ENCODE assay signal across 14 mouse cellular contexts in the genomic region with DNA sequence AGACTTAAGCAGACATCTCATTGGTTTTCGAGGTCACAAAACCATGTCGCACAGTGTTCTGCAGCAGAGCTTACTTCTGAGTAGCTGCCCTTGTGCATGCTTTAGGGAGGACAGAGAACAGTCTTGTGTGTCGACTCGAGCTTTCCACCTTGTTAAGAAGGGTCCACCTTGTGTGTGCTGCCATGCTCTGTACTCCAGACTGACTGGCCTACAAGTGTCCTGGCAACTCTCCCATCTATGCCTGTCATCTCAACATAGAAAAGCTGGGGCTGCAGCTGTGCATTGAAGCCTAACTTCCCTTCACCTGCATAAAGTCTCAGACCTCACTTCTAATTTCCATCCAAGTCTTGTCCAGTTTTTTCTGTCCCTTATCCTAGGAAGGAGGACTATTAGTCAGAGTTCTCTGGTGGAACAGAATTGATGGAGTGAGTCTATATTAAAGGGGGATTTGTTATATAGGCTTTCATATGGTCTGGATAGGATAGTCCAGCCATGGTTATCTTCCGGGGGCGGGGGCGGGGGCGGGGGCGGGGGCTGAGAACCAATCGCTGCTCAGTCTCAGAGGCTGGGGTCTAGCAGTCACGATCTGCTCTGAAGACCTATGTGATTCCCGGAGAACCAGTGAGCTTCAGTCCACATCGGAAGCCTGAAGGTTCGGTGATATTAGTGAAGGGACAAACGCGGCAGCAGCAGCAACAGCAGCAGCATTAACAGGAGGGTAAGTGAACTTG. TPM values are rescaled to one million over a fixed set of nuclear protein-coding genes. Genes with fewer than 3 reads are reported as not detected.
A peak's percentile ranks its signal among the peaks of the same experiment; 100 is the strongest.
DNase-seq lines count a peak whose midpoint lies in the region; ATAC-seq and TF ChIP-seq lines count a peak whose summit lies in the region.
"Had no signal": no experiment of that assay in that cellular context is flagged by ENCODE, and none has a peak within 500 bp of the region (broad histone marks: within the 10 kb centered on the region; RNA-seq: fewer than 3 reads in every experiment).

No protein-coding gene starts in this region.

- no peak overlapping the region for H3K9ac ChIP-seq in heart, embryonic 11.5 days (ENCODE audit: low read depth, low read length)
- no peak overlapping the region for H3K9ac ChIP-seq in heart, adult 2 months (ENCODE audit: low read depth, low read length)
- H3K9ac ChIP-seq in lung, embryonic 14.5 days = no peak overlapping the region
- no peak overlapping the region for H3K9ac ChIP-seq in lung, postnatal 0 days (replicated peaks; ENCODE audit: low read depth)
- peak overlapping the region; percentile 19; the same call in 1 of the 2 replicates for H3K9ac ChIP-seq in forebrain, embryonic 15.5 days (replicated peaks)
- H3K9ac ChIP-seq in midbrain, embryonic 16.5 days (ENCODE audit: low read depth, low read length) = 0 out of 2 replicates have a peak overlapping the region, but pooled peaks have one; percentile 11
- H3K9ac ChIP-seq: embryonic facial prominence, embryonic 13.5 days; limb, embryonic 13.5 days had no signal

- ATAC-seq in heart, embryonic 11.5 days (replicated peaks; ENCODE audit: insufficient number of reproducible peaks, low FRiP score, low TSS enrichment) = no peak
- no peak for ATAC-seq in lung, embryonic 14.5 days (ENCODE audit: insufficient read depth)
- ATAC-seq in lung, postnatal 0 days = no peak
- peak; percentile 15; the same call in 1 of the 2 replicates for ATAC-seq in forebrain, embryonic 15.5 days (replicated peaks)
- peak; percentile 46 for ATAC-seq in midbrain, embryonic 16.5 days
- ATAC-seq: activated CD4-positive, CD25-positive, alpha-beta regulatory T cell, adult 4 months had no signal

- peak overlapping the region; percentile 55 for H3K4me2 ChIP-seq in heart, embryonic 11.5 days
- H3K4me2 ChIP-seq in lung, embryonic 14.5 days = peak overlapping the region; percentile 40
- no peak overlapping the region for H3K4me2 ChIP-seq in lung, postnatal 0 days (replicated peaks; ENCODE audit: low read depth, low read length)
- H3K4me2 ChIP-seq in forebrain, embryonic 15.5 days (replicated peaks) = peak overlapping the region; percentile 38
- H3K4me2 ChIP-seq in midbrain, embryonic 16.5 days (ENCODE audit: low read length) = peak overlapping the region; percentile 36
- H3K4me2 ChIP-seq: embryonic facial prominence, embryonic 13.5 days; limb, embryonic 13.5 days had no signal

- no peak overlapping the region for H3K27ac ChIP-seq in heart, embryonic 11.5 days (ENCODE audit: low read depth, low read length)
- no peak overlapping the region for H3K27ac ChIP-seq in heart, adult 2 months
- no peak overlapping the region for H3K27ac ChIP-seq in lung, embryonic 14.5 days (ENCODE audit: low read depth)
- no peak overlapping the region for H3K27ac ChIP-seq in lung, postnatal 0 days (ENCODE audit: low read length)
- H3K27ac ChIP-seq in forebrain, embryonic 15.5 days (replicated peaks) = peak overlapping the region; percentile 67
- H3K27ac ChIP-seq in midbrain, embryonic 16.5 days (ENCODE audit: low read length) = peak overlapping the region; percentile 51
- no peak overlapping the region for H3K27ac ChIP-seq in left cerebral cortex, adult 2 months
- H3K27ac ChIP-seq: embryonic facial prominence, embryonic 13.5 days; limb, embryonic 13.5 days; macrophage had no signal

- intact Hi-C loops in heart, adult 2 months (cut with DNase I) = no loop called here
- intact Hi-C loops in left cerebral cortex, adult 2 months (cut with DNase I) = loop anchor here (5.0 to 10.0 kb wide), 3 partner anchors 53 to 658 kb away; a partner anchor contains a TSS
- intact Hi-C loops in left cerebral cortex, postnatal 36 days (cut with DNase I) = loop anchor here (5.0 to 10.0 kb wide), 2 partner anchors 55 to 88 kb away; a partner anchor contains a TSS

- no peaks in the 10 kb centered on the region for H3K36me3 ChIP-seq in heart, embryonic 11.5 days (ENCODE audit: control insufficient read depth, insufficient read depth, low read length)
- H3K36me3 ChIP-seq in heart, adult 2 months (ENCODE audit: control insufficient read depth, insufficient read depth, low read length) = no peaks in the 10 kb centered on the region
- no peaks in the 10 kb centered on the region for H3K36me3 ChIP-seq in lung, embryonic 14.5 days (ENCODE audit: insufficient read depth)
- no peaks in the 10 kb centered on the region for H3K36me3 ChIP-seq in lung, postnatal 0 days (ENCODE audit: insufficient read depth, low read length)
- no peaks in the 10 kb centered on the region for H3K36me3 ChIP-seq in forebrain, embryonic 15.5 days
- H3K36me3 ChIP-seq in midbrain, embryonic 16.5 days (ENCODE audit: control insufficient read depth, insufficient read depth, low read length) = no peaks in the 10 kb centered on the region
- H3K36me3 ChIP-seq: embryonic facial prominence, embryonic 13.5 days; limb, embryonic 13.5 days had no signal

- no peaks in the 10 kb centered on the region for H3K9me3 ChIP-seq in heart, embryonic 11.5 days (replicated peaks; ENCODE audit: control insufficient read depth, low read length)
- H3K9me3 ChIP-seq in lung, embryonic 14.5 days (ENCODE audit: low read depth, low read length) = no peaks in the 10 kb centered on the region
- H3K9me3 ChIP-seq in lung, postnatal 0 days (ENCODE audit: low read length) = no peaks in the 10 kb centered on the region
- no peaks in the 10 kb centered on the region for H3K9me3 ChIP-seq in forebrain, embryonic 15.5 days
- H3K9me3 ChIP-seq in midbrain, embryonic 16.5 days (replicated peaks; ENCODE audit: control insufficient read depth, low read length, poor library complexity, severe bottlenecking) = no peaks in the 10 kb centered on the region
- H3K9me3 ChIP-seq: embryonic facial prominence, embryonic 13.5 days; limb, embryonic 13.5 days had no signal

- no peaks in the 10 kb centered on the region for H3K79me2 ChIP-seq in heart, adult 2 months (replicated peaks; ENCODE audit: control insufficient read depth, insufficient read depth, low read length)

- TF ChIP-seq CTCF in heart, adult 2 months (IDR thresholded peaks at IDR 0.05) = no peak
- no peak for TF ChIP-seq CTCF in lung, embryonic 14.5 days (IDR thresholded peaks at IDR 0.05; ENCODE audit: low read depth)
- no peak for TF ChIP-seq CTCF in lung, postnatal 0 days (IDR thresholded peaks at IDR 0.05)
- TF ChIP-seq CTCF in left cerebral cortex, adult 2 months (IDR thresholded peaks at IDR 0.05) = no peak

- no peaks in the 10 kb centered on the region for H3K27me3 ChIP-seq in heart, embryonic 11.5 days (ENCODE audit: control insufficient read depth, insufficient read depth, low read length)
- H3K27me3 ChIP-seq in heart, adult 2 months (ENCODE audit: control insufficient read depth, insufficient read depth, low read length) = no peaks in the 10 kb centered on the region
- H3K27me3 ChIP-seq in lung, embryonic 14.5 days (ENCODE audit: insufficient read depth, low read length) = no peaks in the 10 kb centered on the region
- H3K27me3 ChIP-seq in lung, postnatal 0 days (replicated peaks; ENCODE audit: insufficient read depth, low read length) = no peaks in the 10 kb centered on the region
- no peaks in the 10 kb centered on the region for H3K27me3 ChIP-seq in forebrain, embryonic 15.5 days
- H3K27me3 ChIP-seq in midbrain, embryonic 16.5 days (ENCODE audit: control insufficient read depth, insufficient read depth, low read depth, low read length) = no peaks in the 10 kb centered on the region
- H3K27me3 ChIP-seq: embryonic facial prominence, embryonic 13.5 days; limb, embryonic 13.5 days had no signal

- H3K4me3 ChIP-seq in heart, embryonic 11.5 days (ENCODE audit: low read depth, low read length) = peak overlapping the region; percentile 14; the same call in 1 of the 2 replicates
- no peak overlapping the region for H3K4me3 ChIP-seq in heart, adult 2 months
- no peak overlapping the region for H3K4me3 ChIP-seq in lung, embryonic 14.5 days (ENCODE audit: low read depth, low read length)
- H3K4me3 ChIP-seq in lung, postnatal 0 days (ENCODE audit: low read depth, low read length) = no peak overlapping the region
- H3K4me3 ChIP-seq in forebrain, embryonic 15.5 days = peak overlapping the region; percentile 21
- peak overlapping the region; percentile 11 for H3K4me3 ChIP-seq in midbrain, embryonic 16.5 days (ENCODE audit: low read depth, low read length)
- no peak overlapping the region for H3K4me3 ChIP-seq in left cerebral cortex, adult 2 months
- H3K4me3 ChIP-seq: embryonic facial prominence, embryonic 13.5 days; limb, embryonic 13.5 days had no signal

- no peak for TF ChIP-seq POLR2A in heart, adult 2 months (IDR thresholded peaks at IDR 0.05; ENCODE audit: insufficient read depth, low read depth, low read length)

- WGBS in heart, embryonic 11.5 days (ENCODE audit: insufficient replicate concordance) = 59% methylated on average over 16 of the region's 16 CpGs
- 54% methylated on average over 16 of the region's 16 CpGs for WGBS in heart, adult 2 months
- 56% methylated on average over 16 of the region's 16 CpGs for WGBS in lung, embryonic 14.5 days
- 64% methylated on average over 15 of the region's 16 CpGs for WGBS in lung, postnatal 0 days
- WGBS in forebrain, embryonic 15.5 days = 66% methylated on average over 16 of the region's 16 CpGs
- WGBS in midbrain, embryonic 16.5 days = 75% methylated on average over 16 of the region's 16 CpGs

- TF ChIP-seq EP300 in heart, adult 2 months (IDR thresholded peaks at IDR 0.05; ENCODE audit: insufficient read depth, low read depth, low read length) = no peak
- TF ChIP-seq EP300 in lung, postnatal 0 days (IDR thresholded peaks at IDR 0.05) = no peak

- H3K4me1 ChIP-seq in heart, embryonic 11.5 days (ENCODE audit: control insufficient read depth, insufficient read depth, low read length) = no peaks in the 10 kb centered on the region
- no peaks in the 10 kb centered on the region for H3K4me1 ChIP-seq in heart, adult 2 months (ENCODE audit: control insufficient read depth, insufficient read depth, low read length)
- no peaks in the 10 kb centered on the region for H3K4me1 ChIP-seq in lung, embryonic 14.5 days (ENCODE audit: insufficient read depth)
- H3K4me1 ChIP-seq in lung, postnatal 0 days (ENCODE audit: insufficient read depth, low read depth, low read length) = no peaks in the 10 kb centered on the region
- H3K4me1 ChIP-seq in forebrain, embryonic 15.5 days = peaks cover 24% of the 10 kb centered on the region
- peaks cover 14% of the 10 kb centered on the region for H3K4me1 ChIP-seq in midbrain, embryonic 16.5 days (ENCODE audit: control insufficient read depth, insufficient read depth, low read length)

- DNase-seq in heart, adult 2 months = no peak
- no peak for DNase-seq in lung, embryonic 14.5 days
- no peak for DNase-seq in lung, postnatal 0 days (ENCODE audit: low spot score)
- no peak for DNase-seq in left cerebral cortex, adult 2 months (ENCODE audit: extremely low spot score in 1 of 2, low spot score in 2 of 2)
- DNase-seq in left cerebral cortex, postnatal 36 days (ENCODE audit: low spot score in 2 of 2) = no peak
- DNase-seq: heart, postnatal 14 days; thymus, adult 2 months had no signal

RNA-seq across cellular contexts. Expression of a gene that starts 42.0 kb away (rescaled TPM):
- 0.74 and 1.2 TPM in 2 replicates for polyA plus RNA-seq in heart, embryonic 11.5 days (2014; fragmentation: Nextera tagmentation; extraction: Ambion mirVana)
- total RNA-seq in heart, adult 2 months (2021) = 1 to 10 TPM; 1.7 to 1.9 TPM
- 1.5 and 2.6 TPM in 2 replicates for polyA plus RNA-seq in heart, adult 2 months (2012; rRNA removed)
- 1.2 and 1.3 TPM in 2 replicates for polyA plus RNA-seq in lung, embryonic 14.5 days (2014; fragmentation: Nextera tagmentation; extraction: Ambion mirVana)
- polyA plus RNA-seq in lung, postnatal 0 days (2015; fragmentation: Nextera tagmentation; extraction: Ambion mirVana) = 4.1 and 4.5 TPM in 2 replicates
- polyA plus RNA-seq in forebrain, embryonic 15.5 days (2015; fragmentation: Nextera tagmentation; extraction: Ambion mirVana) = 1.0 and 1.5 TPM in 2 replicates
- 2.2 and 3.5 TPM in 2 replicates for polyA plus RNA-seq in midbrain, embryonic 16.5 days (2015; fragmentation: Nextera tagmentation; extraction: Ambion mirVana)
- total RNA-seq in left cerebral cortex, adult 2 months (2021) = 1 to 10 TPM; 1.4 to 1.5 TPM
- total RNA-seq in left cerebral cortex, postnatal 36 days (2021) = 1 to 10 TPM; 1.5 to 1.7 TPM

RNA-seq across cellular contexts. Expression of a gene that starts 51.8 kb away (rescaled TPM):
- 78.5 and 105 TPM in 2 replicates for polyA plus RNA-seq in heart, embryonic 11.5 days (2014; fragmentation: Nextera tagmentation; extraction: Ambion mirVana)
- 10 to 100 TPM; 56.2 to 58.7 TPM for total RNA-seq in heart, adult 2 months (2021)
- polyA plus RNA-seq in heart, adult 2 months (2012; rRNA removed) = 19.9 and 35.8 TPM in 2 replicates
- polyA plus RNA-seq in lung, embryonic 14.5 days (2014; fragmentation: Nextera tagmentation; extraction: Ambion mirVana) = 110 and 112 TPM in 2 replicates
- 76.6 and 83.9 TPM in 2 replicates for polyA plus RNA-seq in lung, postnatal 0 days (2015; fragmentation: Nextera tagmentation; extraction: Ambion mirVana)
- 175 and 190 TPM in 2 replicates for polyA plus RNA-seq in forebrain, embryonic 15.5 days (2015; fragmentation: Nextera tagmentation; extraction: Ambion mirVana)
- polyA plus RNA-seq in midbrain, embryonic 16.5 days (2015; fragmentation: Nextera tagmentation; extraction: Ambion mirVana) = 190 and 199 TPM in 2 replicates
- 100 to 1,000 TPM; 129 to 136 TPM for total RNA-seq in left cerebral cortex, adult 2 months (2021)
- total RNA-seq in left cerebral cortex, postnatal 36 days (2021) = 100 to 1,000 TPM; 115 to 142 TPM

Comparison
In these comparisons a context has a peak if more than half of its experiments do, and no peak if none do; other contexts are left out.
1. H3K4me3 ChIP-seq: peak in heart, embryonic 11.5 days (single experiment), forebrain, embryonic 15.5 days (single experiment) and midbrain, embryonic 16.5 days (single experiment); none in heart, adult 2 months (single experiment), lung, embryonic 14.5 days (single experiment), lung, postnatal 0 days (single experiment) and left cerebral cortex, adult 2 months (single experiment).
2. ATAC-seq: peak in forebrain, embryonic 15.5 days (single experiment) and midbrain, embryonic 16.5 days (single experiment); none in heart, embryonic 11.5 days (single experiment), lung, embryonic 14.5 days (single experiment) and lung, postnatal 0 days (single experiment).
3. H3K27ac ChIP-seq: peak in forebrain, embryonic 15.5 days (single experiment) and midbrain, embryonic 16.5 days (single experiment); none in heart, embryonic 11.5 days (single experiment), heart, adult 2 months (single experiment), lung, embryonic 14.5 days (single experiment), lung, postnatal 0 days (single experiment) and left cerebral cortex, adult 2 months (single experiment).
4. H3K9ac ChIP-seq: peak in forebrain, embryonic 15.5 days (single experiment) and midbrain, embryonic 16.5 days (single experiment); none in heart, embryonic 11.5 days (single experiment), heart, adult 2 months (single experiment), lung, embryonic 14.5 days (single experiment) and lung, postnatal 0 days (single experiment).